Mouse (Mus musculus) CH12.LX (cell line): ENCODE measurements around the gene Pld5.

Experiments used
- CTCF ChIP-seq, 2 experiments: IDR thresholded peaks in 1 of 2; conservative IDR thresholded peaks in 1 of 2; 2 replicates each; pipeline ENCODE4 v1.5.1; 2011 to 2012; ENCODE audit warnings: low read depth in 2 of 2, low read length in 2 of 2, improper control_type of control experiment in 1 of 2, inconsistent platforms in 1 of 2, mild to moderate bottlenecking in 1 of 2, moderate library complexity in 1 of 2
- EP300 ChIP-seq: IDR thresholded peaks from 2 replicates; pipeline ENCODE4 v1.6.1; 2011; ENCODE audit warnings: low read length, improper control_type of control experiment

DNA sequence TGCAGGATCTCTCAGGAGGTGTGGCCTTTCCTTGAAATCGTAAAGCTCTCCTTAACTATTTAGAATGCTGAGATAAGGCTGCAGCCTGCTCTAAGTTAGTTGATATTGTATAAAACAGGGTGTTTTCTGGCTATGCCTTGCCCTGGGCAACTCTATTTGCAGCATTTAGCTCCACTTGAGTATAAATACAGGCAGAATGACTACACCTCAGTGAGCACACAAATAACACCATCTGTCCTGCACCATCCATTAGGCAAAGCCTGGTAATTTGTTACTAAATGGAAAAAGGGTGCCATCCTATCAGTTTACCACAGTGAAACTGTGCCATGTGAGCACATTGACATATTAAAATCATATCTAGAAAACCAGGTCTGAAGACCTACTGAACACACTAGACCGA, 149.3 kb downstream of the Pld5 start:
- no peak for TF ChIP-seq EP300
- TF ChIP-seq CTCF (conservative IDR thresholded peaks at IDR 0.05 in 1 of 2, IDR thresholded peaks at IDR 0.05 in 1 of 2; ENCODE audit: low read depth in 2 of 2, low read length in 2 of 2): no peak
